In the genomic region with DNA sequence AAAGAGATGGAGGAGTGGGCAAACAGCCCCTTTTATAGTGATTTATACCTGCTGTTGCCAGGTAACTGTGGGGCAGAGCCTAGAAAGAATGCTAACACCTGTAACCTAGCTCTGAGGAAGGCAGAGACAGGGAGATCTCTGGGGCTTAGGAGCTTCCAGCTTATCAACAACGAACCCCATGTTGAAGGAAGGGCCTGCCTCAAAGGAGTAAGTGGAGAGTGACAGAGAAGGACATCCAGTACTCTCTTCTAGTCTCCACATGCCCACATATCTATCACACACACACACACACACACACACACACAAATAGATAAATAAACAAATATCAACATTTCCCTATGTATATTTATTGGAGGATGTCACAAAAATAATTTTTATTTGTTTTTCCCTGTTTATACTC, we compare ENCODE assay signal across 24 mouse cellular contexts.
DNase-seq lines count a peak whose midpoint lies in the region; ATAC-seq lines count a peak whose summit lies in the region.
"Had no signal": no experiment of that assay in that cellular context is flagged by ENCODE, and none has a peak within 500 bp of the region (broad histone marks: within the 10 kb centered on the region; RNA-seq: fewer than 3 reads in every experiment).

No protein-coding gene starts in this region.

- 42% methylated on average over 1 of the region's 1 CpGs for WGBS in liver, embryonic 13.5 days (ENCODE audit: insufficient replicate concordance)
- 57% methylated on average over 1 of the region's 1 CpGs for WGBS in liver, embryonic 15.5 days (ENCODE audit: insufficient replicate concordance)

- H3K4me1 ChIP-seq in liver, embryonic 13.5 days (replicated peaks) = peaks cover 27% of the 10 kb centered on the region
- peaks cover 32% of the 10 kb centered on the region for H3K4me1 ChIP-seq in liver, embryonic 15.5 days (replicated peaks)
- H3K4me1 ChIP-seq: embryonic facial prominence, embryonic 13.5 days; forebrain, embryonic 12.5 days; forebrain, embryonic 15.5 days; heart, embryonic 13.5 days had no signal

- DNase-seq in heart, adult 11 months = peak; percentile 43
- DNase-seq in heart, adult 9 months (ENCODE audit: low spot score in 2 of 2) = no peak
- DNase-seq in liver, embryonic 13.5 days = no peak
- DNase-seq in liver = no peak
- DNase-seq in adrenal gland, postnatal 14 days = no peak
- DNase-seq: adrenal gland, adult 8-10 months; adrenal gland, postnatal 36 days; cerebellum, adult 11 months; cerebellum, adult 9-11 months; cerebellum, postnatal 25 days; gastrocnemius, postnatal 25 days; heart, adult 2 months; heart, postnatal 14 days; heart, postnatal 4 days had no signal

- ATAC-seq in liver, embryonic 13.5 days (ENCODE audit: low read depth) = peak; percentile 59; the same call in 1 of the 2 replicates
- peak; percentile 64 for ATAC-seq in liver, embryonic 15.5 days (ENCODE audit: insufficient read depth)
- ATAC-seq: activated CD4-positive, CD25-positive, alpha-beta regulatory T cell, adult 4 months; forebrain, embryonic 15.5 days; hindbrain, postnatal 0 days; inflammation-experienced regulatory T-cells, adult 6 months had no signal

- H3K4me3 ChIP-seq in liver, embryonic 13.5 days (replicated peaks) = no peak overlapping the region
- no peak overlapping the region for H3K4me3 ChIP-seq in liver, embryonic 15.5 days (replicated peaks)
- H3K4me3 ChIP-seq: embryonic facial prominence, embryonic 13.5 days; erythroblast, embryonic 14.5 days; forebrain, embryonic 12.5 days; forebrain, embryonic 15.5 days; heart, adult 2 months; heart, embryonic 13.5 days had no signal

- peak overlapping the region; percentile 42; the same call in 1 of the 2 replicates for H3K9ac ChIP-seq in liver, embryonic 13.5 days
- H3K9ac ChIP-seq in liver, embryonic 15.5 days = 0 out of 2 replicates have a peak overlapping the region, but pooled peaks have one; percentile 21
- H3K9ac ChIP-seq: embryonic facial prominence, embryonic 13.5 days; forebrain, embryonic 12.5 days; forebrain, embryonic 15.5 days; heart, embryonic 13.5 days; hindbrain, embryonic 14.5 days had no signal

- no peaks in the 10 kb centered on the region for H3K36me3 ChIP-seq in liver, embryonic 13.5 days
- no peaks in the 10 kb centered on the region for H3K36me3 ChIP-seq in liver, embryonic 15.5 days (replicated peaks)
- H3K36me3 ChIP-seq: embryonic facial prominence, embryonic 13.5 days; forebrain, embryonic 12.5 days; forebrain, embryonic 15.5 days; heart, embryonic 13.5 days had no signal

- H3K4me2 ChIP-seq in liver, embryonic 13.5 days = no peak overlapping the region
- H3K4me2 ChIP-seq in liver, embryonic 15.5 days = no peak overlapping the region
- H3K4me2 ChIP-seq: embryonic facial prominence, embryonic 13.5 days; forebrain, embryonic 12.5 days; forebrain, embryonic 15.5 days; heart, embryonic 13.5 days; hindbrain, embryonic 14.5 days had no signal

- peak overlapping the region; percentile 53; the same call in 1 of the 2 replicates for H3K27ac ChIP-seq in liver, embryonic 13.5 days
- H3K27ac ChIP-seq in liver, embryonic 15.5 days (replicated peaks) = peak overlapping the region; percentile 33; the same call in 1 of the 2 replicates
- H3K27ac ChIP-seq: embryonic facial prominence, embryonic 13.5 days; forebrain, embryonic 12.5 days; forebrain, embryonic 15.5 days; heart, embryonic 13.5 days; hindbrain, embryonic 14.5 days; hindbrain, postnatal 0 days had no signal

- H3K9me3 ChIP-seq in liver, embryonic 13.5 days (replicated peaks) = no peaks in the 10 kb centered on the region
- H3K9me3 ChIP-seq in liver, embryonic 15.5 days (replicated peaks) = no peaks in the 10 kb centered on the region
- H3K9me3 ChIP-seq: embryonic facial prominence, embryonic 13.5 days; forebrain, embryonic 12.5 days; forebrain, embryonic 15.5 days; heart, embryonic 13.5 days had no signal

- 0 out of 2 replicates have a peak, but pooled peaks cover 5% of the 10 kb centered on the region for H3K27me3 ChIP-seq in liver, embryonic 13.5 days
- peaks cover 18% of the 10 kb centered on the region; the same call in 1 of the 2 replicates for H3K27me3 ChIP-seq in liver, embryonic 15.5 days
- H3K27me3 ChIP-seq: embryonic facial prominence, embryonic 13.5 days; forebrain, embryonic 15.5 days; heart, embryonic 13.5 days had no signal
